Mouse (Mus musculus): ENCODE data around the gene Tfb2m.

Gene Tfb2m

DNA sequence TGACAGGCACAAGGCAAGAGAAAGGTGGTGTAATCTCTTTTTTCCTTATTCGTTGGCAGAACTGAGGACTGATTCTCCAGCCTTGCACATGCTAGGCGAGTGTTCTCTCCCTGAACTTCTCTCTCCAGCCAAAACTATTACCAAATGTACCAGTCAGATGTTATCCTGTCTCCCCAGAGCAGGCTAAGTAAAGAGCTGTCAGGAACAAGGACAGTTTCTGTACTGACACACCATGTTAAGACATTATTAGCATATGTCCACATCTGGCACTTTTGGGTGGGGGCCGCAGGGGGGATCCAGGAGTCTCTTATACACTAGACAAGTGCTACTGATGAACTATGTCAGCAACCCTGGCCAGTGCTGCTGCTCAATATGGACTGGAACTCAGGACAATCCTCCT, 10.9 kb upstream of the Tfb2m start:
- DNase-seq (ENCODE audit: low spot score): no peak

DNA sequence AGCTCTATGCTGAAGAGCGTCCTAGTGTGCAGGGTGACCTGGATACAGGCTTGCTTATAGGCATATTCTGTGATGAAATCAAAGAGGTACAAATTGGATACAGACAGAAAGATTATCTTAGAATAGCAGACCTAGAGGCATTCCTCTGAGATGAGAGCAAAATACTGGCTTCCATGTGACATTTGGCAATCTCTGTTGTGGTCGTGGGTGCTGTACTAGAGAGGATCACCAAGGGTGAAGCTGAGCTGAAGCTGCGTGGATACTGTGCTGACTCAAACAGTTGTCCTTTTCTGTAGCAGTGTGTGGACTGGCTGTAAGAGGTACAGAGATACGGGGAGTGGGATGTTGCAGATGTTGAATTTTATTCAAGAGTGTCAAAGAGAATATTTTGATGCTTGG, 7.9 kb upstream of the Tfb2m start:
- no peak for DNase-seq (ENCODE audit: low spot score)

DNA sequence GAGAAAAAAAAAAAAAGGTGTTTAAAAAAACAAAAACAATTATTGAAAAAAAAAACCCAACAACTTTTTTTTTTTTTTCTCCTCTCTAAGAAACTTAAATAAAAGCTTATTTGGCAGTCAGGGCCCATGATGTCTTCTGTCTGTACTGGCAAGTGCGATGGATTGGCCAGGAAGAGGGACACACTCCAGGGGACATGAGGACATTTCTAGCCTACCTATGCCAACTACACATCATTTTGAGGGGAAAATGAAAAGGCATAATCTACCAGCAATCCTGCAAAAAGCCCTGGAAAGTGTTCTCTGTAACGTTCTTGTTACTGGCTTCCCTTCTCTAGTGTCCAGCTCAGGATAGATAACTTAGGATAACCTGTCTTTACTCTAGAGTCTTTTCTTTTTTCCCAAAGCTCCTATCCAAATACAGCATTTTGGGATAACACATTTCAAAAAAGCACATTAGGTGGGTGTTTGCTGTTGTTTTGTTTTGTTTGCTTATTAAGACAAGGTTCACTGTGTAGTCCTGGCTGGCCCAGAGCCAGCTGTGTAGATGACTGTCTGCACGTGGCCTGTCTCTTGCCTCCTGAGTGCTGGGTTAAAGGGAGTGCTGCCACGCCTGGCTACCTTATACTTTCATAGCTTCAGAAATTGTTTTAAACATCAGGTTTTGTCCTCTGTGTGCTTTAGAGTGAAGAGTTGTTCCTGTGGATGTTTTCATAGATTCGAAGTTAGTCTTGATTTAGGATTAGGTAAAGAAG, 7.3 kb upstream of the Tfb2m start:
- DNase-seq (ENCODE audit: low spot score): no peak

DNA sequence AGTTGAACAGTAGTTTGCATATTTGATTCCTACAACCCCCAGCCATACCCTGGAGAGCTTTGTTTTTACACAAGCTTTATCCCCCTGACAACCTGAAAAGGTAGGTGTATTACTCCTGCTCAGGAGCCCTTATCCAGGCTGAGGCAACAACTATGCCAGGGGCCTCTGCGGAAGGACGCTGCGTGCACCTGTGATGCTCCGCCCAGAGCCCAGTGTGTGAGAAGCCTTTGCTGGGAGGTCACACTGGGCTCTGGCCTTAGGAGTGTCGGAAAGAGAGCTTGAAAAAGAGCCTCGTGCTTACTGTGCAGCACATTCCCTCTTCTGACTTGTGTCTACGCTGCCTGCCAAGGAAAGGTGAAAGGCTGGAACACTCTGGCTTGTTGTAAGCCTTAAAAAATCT, 6.7 kb upstream of the Tfb2m start:
- no peak for DNase-seq (ENCODE audit: low spot score)

DNA sequence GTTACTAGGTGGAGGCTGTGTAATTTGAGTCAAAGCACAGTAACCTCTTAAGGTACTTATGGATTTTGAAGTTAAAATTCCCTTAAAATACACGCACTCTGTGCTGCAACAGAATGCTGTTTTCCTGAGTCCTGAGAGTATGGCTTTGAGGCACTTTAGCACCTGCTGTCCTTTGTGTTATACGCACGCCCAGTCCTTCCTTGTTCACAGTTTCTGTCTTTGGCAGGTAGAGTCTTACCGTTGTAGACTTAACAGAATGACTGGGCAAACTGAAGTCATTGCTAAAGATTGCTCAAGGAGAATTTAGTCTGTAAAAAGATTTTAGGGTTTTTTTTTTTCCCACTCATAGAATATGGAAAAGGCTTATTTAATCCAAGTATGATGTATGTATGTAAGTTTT, 5.9 kb upstream of the Tfb2m start:
- DNase-seq (ENCODE audit: low spot score): no peak

DNA sequence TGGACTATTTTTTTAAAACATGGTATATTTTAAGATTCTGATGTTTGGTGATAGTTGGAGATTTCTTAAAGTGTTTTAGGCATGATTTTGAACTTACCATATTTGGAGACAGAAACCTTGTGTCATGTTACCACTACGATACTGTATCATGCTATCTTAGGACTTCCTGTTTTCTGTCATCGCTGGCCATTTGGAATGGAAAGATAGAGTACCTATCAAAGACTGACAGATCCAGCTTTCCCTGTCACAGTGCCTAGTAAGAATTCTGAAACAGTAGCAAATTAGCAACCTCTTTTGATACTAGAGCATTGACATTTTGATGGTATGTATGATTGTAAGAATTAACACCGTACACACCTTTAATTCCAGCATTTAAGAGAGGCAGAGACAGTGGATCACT, 5.3 kb upstream of the Tfb2m start:
- no peak for DNase-seq (ENCODE audit: low spot score)

DNA sequence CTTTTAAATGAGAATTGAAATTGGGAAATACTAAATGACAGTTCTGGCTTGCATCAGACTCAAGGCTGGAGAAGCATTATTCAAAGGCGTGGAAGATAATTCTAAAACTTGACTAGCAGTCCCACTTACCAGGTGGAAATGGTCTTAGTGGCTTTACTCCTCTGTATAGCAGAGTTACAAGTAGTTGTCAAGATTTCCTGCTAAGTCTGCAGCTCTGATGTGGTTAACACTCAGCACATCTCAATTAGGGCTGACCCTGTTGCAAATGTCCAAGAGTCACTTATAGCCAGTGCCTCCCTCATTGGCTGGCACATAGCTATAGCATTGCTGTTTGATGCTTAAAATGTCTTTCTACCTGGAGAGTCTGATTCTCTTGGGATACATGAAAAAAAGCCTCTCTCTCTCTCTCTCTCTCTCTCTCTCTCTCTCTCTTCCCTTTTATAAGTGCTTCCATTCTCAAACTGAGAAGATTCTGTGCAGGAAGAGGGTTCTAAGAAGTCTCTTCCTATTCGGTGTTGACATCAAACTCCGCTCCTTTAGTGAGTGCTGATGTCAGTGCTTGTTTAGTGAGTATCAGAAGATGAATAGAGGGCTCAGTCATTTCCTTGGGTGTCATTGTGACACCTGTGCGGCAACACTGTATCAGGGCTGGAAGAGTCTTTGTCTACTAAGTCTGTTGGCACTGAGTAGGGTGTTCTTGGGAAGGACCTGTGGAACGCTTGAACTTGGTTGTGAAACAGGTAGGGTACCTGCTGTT, 3.1 kb upstream of the Tfb2m start:
- DNase-seq (ENCODE audit: low spot score): no peak

DNA sequence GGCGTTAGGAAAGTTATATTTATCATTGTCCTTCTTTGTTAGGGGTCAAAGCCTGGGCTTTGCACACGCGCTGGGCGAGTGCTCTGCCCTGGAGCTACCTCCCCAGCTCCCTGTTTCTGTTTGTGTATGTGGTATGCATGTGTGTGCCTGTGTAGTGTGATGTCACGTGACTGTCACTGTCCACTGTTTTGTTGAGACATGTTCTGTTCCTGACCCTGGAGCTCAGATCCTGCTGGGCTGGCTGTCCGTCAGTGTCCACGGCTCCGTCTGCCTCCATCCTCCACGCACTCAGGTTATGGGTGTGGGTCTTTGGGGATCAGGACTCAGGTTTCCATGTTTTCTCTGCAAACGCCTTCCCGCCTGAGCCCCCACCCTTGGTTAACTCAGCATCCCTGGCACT, 2.2 kb upstream of the Tfb2m start:
- DNase-seq (ENCODE audit: low spot score): no peak

DNA sequence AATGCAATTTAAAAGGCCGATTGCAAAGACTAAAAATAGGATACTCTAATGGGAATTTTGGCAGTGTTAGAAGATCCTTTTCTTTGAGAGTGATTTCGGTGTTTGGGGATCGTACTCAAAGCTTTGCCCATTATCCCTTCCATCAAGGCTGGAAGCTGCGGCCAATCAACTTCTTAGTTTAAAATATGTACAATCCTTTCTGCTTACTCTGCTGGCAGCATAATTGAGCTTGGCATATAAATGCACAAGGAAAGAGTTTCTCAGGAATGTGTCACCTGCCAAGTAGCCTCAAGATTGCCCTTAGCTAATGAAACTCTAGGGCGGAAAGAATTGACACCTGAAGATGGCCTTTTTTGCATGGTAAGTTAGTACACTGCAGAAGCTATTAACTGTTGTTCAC, 1.1 kb upstream of the Tfb2m start:
- DNase-seq (ENCODE audit: low spot score): no peak

DNA sequence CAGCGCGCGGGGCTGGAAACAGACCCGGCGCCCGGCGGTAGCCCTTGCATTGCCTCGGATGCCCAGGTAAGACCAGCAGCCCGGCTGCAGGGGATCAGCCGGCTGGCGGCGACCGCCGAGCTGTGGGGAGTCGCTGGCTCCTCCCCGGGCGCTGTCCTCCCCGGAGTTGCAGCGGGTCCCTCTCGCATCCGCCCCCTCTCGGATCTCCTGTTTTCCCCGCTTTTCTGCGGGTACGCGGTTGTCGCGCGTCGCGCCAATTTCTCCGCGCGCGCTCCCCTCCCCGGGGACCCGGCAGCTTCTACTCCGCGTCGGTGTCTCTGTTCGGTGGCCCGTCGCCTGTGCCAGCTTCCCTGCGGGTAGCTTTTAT, 467 bp upstream of the Tfb2m start:
- no peak for DNase-seq (ENCODE audit: low spot score)

DNA sequence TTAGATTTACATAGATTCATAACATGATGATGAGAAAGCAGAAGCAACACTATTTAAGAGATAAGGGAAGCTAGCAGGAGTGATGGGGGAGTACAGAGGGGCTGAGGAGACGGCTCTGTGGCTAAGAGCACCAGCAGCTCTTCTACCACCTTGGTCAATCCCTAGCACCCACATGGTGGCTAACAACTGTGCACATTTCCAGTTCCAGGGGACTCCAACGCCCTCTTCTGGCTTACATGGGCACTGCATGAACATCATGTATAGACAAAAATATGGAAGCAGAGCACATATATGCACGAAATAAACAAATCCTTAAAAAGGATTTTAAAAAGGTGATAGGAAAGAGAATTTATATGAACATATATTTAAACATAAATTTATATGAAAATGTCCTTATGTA, 4.6 kb downstream of the Tfb2m start:
- DNase-seq (ENCODE audit: low spot score): no peak

DNA sequence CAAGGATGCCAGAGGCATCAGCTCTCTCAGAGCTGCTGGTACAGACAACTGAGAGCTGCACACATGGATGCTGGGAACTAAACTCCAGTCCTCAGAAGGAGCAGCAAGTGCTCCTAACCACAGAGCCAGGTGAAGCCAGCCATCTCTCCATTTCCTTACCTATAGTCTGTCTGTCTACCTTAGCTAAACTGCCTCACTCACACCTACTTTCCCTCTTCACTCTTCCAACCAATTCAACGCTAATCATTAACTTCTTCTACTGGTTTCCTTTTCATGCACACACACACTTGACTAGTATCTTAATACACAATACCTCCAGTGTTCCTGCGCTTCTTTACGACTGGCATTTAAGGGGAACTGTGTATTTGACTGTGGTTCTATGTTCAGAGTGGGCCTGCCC, 6.2 kb downstream of the Tfb2m start:
- DNase-seq (ENCODE audit: low spot score): no peak

DNA sequence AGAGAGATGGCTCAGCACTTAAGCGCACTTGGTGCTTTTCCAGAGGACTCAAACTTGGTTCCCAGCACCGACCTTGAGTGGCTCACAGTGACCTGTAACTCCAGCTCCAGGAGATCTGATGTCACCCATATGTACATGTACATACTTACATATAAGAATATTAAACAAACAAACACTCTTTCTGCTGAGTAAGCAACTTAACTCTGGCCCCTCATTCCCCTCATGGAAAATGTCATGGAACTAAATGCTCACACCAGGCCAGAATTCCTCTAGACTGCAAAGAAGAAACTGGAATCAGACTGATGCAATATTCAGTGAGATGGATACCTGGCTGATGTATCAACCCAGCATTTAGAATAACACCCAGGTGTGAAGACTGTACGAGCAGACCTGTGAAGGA, 7.0 kb downstream of the Tfb2m start:
- DNase-seq (ENCODE audit: low spot score): no peak

DNA sequence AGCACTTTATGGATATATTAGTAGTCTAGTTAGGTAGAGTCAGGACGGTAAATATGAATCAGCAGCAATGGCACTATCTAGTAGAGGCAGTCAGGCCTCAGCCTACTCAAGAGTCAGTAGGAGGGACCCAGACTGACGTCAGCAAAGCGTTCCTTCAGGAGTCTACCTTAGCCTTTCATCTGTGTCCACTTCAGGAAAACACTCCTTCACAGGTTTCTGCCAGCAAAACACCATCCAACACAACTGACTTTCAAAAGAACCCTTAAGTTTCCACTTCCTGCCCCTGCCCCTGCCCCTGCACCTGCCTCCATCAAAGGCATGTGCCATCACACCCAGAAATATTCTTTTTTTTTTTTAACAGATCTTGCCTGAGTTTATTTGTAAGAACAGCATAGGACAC, 26.2 kb downstream of the Tfb2m start:
- no peak for DNase-seq (ENCODE audit: low spot score)

DNA sequence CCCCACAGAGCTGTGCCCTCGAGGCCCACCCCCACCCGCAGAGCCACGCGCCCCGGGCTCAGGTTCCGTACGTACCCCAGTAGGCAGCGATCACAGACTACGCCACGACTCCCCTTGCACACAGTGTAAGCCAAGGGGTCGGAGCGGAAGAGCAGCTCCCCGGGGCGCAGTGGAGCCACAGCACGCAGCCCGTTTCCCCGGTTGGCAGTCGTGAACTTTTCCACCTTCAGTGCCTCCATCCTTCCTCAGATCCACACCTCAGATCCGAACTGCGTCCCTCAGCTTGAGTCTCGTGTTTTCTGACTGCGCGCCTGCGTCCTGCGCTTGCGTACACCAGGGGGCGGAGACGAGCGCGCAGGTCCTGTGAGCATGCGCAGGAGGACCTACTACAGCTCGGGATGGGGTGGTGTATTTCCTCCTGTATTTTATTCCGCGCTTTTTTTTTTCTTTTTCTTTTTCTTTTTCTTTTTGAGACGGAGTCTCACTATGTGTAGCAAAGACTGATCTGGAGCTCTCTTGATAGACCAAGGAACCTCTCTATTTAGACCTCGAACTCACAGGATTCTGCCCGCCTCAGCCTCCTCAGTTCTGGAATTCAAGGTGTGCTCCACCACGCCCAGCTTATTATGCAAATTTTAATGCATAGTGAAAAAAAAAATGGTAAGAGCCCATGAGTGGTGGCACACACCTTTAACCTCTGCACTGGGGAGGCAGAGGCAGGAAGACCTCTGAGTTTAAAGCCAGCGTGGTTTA, 28.2 kb downstream of the Tfb2m start, which contains the start of gene Smyd3:
Smyd3 (minus strand) TSS at position 329 of the 753 bp plus-strand sequence.
- peak; percentile 72 for DNase-seq (ENCODE audit: low spot score)

DNA sequence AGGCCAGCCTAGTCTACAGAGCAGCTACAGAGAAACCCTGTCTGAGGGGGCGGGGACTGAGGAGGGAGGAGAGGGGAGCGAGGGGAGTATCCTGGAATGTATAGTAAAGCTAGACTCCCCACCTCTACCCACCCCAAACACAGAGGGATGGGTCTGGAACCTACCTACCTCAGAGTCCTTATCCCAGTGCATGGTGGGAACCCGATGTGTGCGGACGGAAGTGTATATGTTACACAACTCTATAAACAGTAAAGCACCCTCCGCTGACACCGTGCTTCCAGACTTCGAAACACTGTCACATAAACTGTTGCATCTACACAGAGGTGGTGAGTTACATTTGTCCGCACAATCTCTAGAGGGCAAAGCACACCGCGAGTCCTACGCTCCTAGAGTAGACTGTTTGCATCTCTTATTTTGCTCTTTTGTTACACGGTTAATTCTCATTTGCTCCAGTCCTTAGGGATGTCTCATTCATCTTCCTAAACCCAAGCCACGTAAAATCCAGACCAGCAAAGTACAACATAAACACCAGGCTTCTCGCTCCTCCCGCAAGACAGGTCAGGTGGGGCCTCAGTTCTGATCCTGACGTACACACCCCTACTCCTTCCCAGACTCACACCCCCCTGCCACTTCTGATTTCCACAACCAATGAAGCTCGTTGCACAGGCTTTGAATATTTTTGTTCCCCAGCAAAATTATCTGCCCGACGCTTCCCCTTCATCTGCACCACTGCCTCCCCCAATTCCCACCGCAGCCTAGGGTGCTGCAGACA, 28.9 kb downstream of the Tfb2m start:
- DNase-seq (ENCODE audit: low spot score): no peak

DNA sequence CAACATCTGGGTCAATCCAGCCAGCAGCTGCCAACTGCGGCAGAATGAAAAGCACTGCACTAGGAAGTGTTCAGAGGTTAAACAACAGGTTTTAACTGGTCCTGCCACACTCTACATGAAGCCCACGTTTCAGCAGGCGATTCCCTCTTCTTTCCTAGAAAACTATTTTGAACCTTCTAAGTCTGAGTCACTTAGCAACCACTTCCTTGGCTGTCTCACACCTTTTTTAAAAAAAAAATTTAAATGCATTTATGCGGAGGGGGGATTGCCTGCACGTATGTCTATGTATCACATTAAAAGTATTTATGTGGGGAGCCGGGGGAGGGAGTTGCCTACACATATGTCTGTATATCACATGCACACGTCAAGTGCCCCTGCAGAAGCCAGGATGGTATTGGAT, 34.2 kb downstream of the Tfb2m start:
- DNase-seq (ENCODE audit: low spot score): no peak

DNA sequence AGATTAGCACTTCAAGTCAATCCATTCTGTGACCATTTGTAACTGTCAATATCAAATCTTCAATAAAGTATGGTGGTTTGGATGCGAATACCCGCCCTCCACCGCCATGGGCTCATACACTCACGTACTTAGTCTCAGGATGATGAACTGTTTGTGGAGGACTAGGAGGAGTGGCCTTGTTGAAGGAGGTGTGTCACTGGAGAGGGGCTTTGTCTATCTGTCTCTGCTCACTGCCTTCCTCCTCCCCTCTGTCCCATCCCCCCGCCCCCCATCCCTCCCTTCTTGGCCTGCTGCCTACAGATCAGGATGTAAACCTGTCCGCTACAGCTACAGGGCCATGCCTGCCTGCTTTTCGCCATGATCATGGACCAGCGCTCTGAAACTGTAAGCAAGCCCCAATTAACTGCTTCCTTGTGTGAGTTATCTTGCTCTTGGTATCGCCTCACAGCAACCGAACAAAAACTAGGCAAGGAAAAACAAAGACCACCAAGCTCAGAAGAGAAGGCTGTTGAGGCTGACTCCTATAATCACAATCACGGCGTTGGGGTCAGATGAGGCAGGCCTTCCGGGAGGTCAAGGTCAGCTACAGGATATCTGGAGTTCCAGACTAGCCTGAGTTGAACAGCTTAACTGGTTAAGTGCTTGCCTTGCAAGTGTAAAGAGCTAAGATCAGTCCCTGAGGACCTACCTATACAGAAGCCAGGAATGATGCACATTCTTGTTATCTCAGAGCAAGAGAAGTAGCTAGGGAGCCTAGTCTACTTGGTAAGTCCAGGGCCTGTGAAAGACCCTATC, 35.3 kb downstream of the Tfb2m start:
- DNase-seq (ENCODE audit: low spot score): no peak

DNA sequence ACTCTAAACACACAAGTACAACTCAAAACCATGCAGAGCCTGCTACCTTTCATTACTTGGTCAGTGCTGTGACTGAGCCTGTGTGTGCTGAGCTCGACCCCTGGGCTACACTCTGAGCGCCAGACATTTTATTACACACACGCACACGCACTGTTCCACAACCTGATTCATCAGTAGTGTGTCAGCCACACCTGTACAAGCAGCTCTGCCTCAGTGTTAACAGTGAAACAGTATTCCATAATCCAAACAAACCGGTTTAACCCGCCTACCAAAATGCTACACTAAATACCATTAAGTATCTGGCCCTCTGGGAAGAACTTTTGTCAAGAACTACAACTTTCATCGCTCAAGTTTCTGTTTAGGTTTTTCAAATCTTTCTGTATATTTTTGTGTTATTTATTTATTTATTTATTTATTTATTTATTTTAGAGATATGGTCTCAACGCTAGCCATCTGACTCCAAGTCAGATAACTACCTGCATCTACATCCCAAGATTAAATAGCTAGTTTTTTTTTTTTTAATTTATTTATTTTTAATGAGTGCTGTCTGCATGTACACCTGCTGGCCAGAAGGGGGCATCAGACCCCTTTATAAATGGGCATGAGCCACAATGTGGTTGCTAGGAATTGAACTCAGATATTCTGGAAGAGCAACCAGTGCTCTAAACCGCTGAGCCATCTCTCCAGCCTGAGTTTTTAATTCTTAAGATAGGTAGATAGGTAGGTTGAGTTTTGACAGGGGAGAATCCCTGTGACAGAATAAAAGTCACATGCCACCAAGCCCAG, 39.3 kb downstream of the Tfb2m start:
- no peak for DNase-seq (ENCODE audit: low spot score)

DNA sequence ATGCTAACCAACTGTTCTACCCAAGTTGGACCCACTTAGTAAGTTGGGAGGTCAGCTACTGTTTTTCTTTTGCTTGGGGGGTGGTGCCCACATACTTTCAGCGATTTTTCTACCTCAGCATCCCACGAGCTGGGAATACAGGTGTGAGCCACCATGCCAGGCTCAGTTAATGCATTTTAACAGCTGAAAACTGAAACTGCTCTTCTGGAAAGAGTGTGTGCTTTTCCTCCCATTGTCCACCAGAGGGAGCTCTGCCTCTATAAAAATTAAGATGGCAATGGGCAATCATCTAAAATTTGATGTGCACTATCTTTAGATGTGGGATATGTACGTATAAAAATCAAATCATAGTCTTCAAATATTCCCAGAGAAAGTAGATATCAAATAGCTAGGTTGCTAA, 43.5 kb downstream of the Tfb2m start:
- DNase-seq (ENCODE audit: low spot score): no peak

DNA sequence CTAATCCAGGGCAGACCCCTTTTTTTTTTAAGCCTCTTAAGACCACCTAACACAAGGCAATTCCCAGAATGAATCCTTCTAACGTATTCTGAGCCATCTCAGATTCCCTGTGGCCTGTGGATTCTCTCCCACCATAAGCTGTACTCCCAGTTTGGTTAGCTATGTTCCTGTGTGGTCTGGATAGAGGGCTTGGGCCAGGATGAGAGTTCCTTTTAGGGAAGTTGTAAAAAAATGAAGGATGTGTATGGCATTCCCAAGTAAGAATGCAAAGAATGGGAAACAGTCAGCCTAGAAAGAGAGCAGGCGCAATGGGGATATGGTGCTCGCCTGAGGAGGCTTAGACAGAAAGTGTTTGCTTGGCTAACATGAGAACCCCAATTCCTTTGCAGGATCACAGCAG, 46.8 kb downstream of the Tfb2m start:
- no peak for DNase-seq (ENCODE audit: low spot score)

All from ovary, postnatal 14 days (tissue).